Mouse (Mus musculus): ENCODE measurements around the gene Tnks1bp1.

GRCm38 (mm10) chr2:84999486-85000181, 48.2 kb upstream of the Tnks1bp1 start:
- TF ChIP-seq EP300 (IDR thresholded peaks at IDR 0.05; ENCODE audit: low read depth) (no peak), CTCF (IDR thresholded peaks at IDR 0.05; ENCODE audit: low read depth) (no peak)
